Mouse (Mus musculus) limb, embryonic 14.5 days (tissue): Measurements from ENCODE around the gene Map4k3. TPM values are rescaled to one million over a fixed set of nuclear protein-coding genes. Genes with fewer than 3 reads are reported as not detected.
"Not testable (repeated sequence)": the region's sequence is repeated elsewhere in the genome, so short reads cannot be mapped to it uniquely, and the experiment has no call there.

Experiments
- ATAC-seq: fragments of 200-750 bp; cut with Nextera tagmentation; 2 replicates; pipeline ENCODE4 v1.8.0; 2017; ENCODE audit warnings: low read depth, moderate number of reproducible peaks, moderate TSS enrichment; ENCODE audit not compliant: low FRiP score
- DNase-seq: peaks from one replicate; pipeline ENCODE4 v3.0.0-alpha.2; 2015; ENCODE audit warnings: low spot score
- H3K27ac ChIP-seq: fragments of 300-500 bp; sonication (generic); replicated peaks from 2 replicates; pipeline ENCODE4 v1.5.1; 2014; ENCODE audit warnings: low read depth, mild to moderate bottlenecking, low read length, moderate library complexity, mixed read lengths
- H3K27me3 ChIP-seq: fragments of 300-500 bp; sonication (generic); 2 replicates; pipeline ENCODE4 v1.6.1; 2014; ENCODE audit warnings: low read length, mixed read lengths; ENCODE audit not compliant: control insufficient read depth, insufficient read depth
- H3K36me3 ChIP-seq: fragments of 300-500 bp; sonication (generic); 2 replicates; pipeline ENCODE4 v1.6.1; 2014; ENCODE audit warnings: mild to moderate bottlenecking, low read length, moderate library complexity, mixed read lengths; ENCODE audit not compliant: control insufficient read depth, insufficient read depth
- H3K4me1 ChIP-seq: fragments of 300-500 bp; sonication (generic); 2 replicates; pipeline ENCODE4 v1.6.1; 2014; ENCODE audit warnings: antibody characterized with exemption, low read length, mixed read lengths; ENCODE audit not compliant: control insufficient read depth, insufficient read depth
- H3K4me2 ChIP-seq: fragments of 300-500 bp; sonication (generic); replicated peaks from 2 replicates; pipeline ENCODE4 v1.6.1; 2014; ENCODE audit warnings: low read depth, mild to moderate bottlenecking, low read length, moderate library complexity; ENCODE audit not compliant: severe bottlenecking
- H3K4me3 ChIP-seq: fragments of 300-500 bp; sonication (generic); replicated peaks from 2 replicates; pipeline ENCODE4 v1.5.1; 2014; ENCODE audit warnings: low read length
- H3K9ac ChIP-seq: fragments of 300-500 bp; sonication (generic); 2 replicates; pipeline ENCODE4 v1.6.1; 2014; ENCODE audit warnings: mild to moderate bottlenecking, low read depth, low read length, moderate library complexity; ENCODE audit not compliant: severe bottlenecking
- H3K9me3 ChIP-seq: fragments of 300-500 bp; sonication (generic); 2 replicates; pipeline ENCODE4 v1.6.1; 2016; ENCODE audit warnings: low read length; ENCODE audit not compliant: control insufficient read depth
- POLR2A ChIP-seq: fragments of 200-500 bp; IDR thresholded peaks from 2 replicates; pipeline ENCODE4 v1.8.0; 2012; ENCODE audit warnings: inconsistent platforms, mild to moderate bottlenecking, moderate library complexity, borderline replicate concordance; ENCODE audit not compliant: insufficient read depth, insufficient read length; ENCODE audit errors: extremely low read depth
- WGBS: fragments of 180-500 bp; shearing (Covaris S2); extraction: QIAGEN DNeasy Blood & Tissue Kit; methylation state at CpG from one replicate; pipeline ENCODE4 v1.1.7; 2014; 5-methylcytosine and 5-hydroxymethylcytosine counted together
- polyA plus RNA-seq, 2 experiments: library from polyadenylated mRNA; depleted of rRNA in 1 of 2; stranded (reverse) in 1 of 2; unstranded in 1 of 2; fragments of >200 nt; fragmentation: Nextera tagmentation in 1 of 2; extraction: Ambion mirVana in 1 of 2; gene quantifications; 2 replicates each; pipeline versions ENCODE4 v1.2.1 to v1.2.3; 2012 to 2014

Map4k3 gene
- polyA plus RNA-seq, 2 experiments: 42.6 to 50.2 TPM

DNA sequence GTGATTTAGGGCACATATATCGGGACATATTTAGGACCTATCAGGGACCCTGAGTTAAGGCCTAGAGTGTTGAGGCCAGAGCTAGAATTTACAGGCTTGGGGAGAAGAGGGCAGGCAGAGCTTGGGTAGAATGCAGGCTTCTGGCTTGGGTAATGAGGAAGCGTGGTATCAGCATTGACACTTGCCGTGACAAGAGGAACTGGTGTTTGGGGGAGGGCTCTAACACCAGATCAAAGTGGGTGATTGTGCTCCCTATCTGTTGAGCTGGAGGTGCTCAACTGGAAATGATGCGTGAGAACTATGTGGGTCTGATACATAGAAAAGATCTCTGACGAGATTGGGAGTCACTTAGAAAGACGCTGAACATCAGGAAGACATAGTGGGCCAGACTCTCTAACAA lies 6.4 kb upstream of the Map4k3 start:
- 71% methylated on average over 6 of the region's 6 CpGs for WGBS
- no peak overlapping the region for H3K9ac ChIP-seq
- no peak overlapping the region for H3K27ac ChIP-seq
- no peaks in the 10 kb centered on the region for H3K36me3 ChIP-seq
- H3K9me3 ChIP-seq: no peaks in the 10 kb centered on the region
- ATAC-seq (no peak), DNase-seq (no peak)
- no peak overlapping the region for H3K4me2 ChIP-seq
- no peak for TF ChIP-seq POLR2A
- H3K4me3 ChIP-seq: no peak overlapping the region
- H3K4me1 ChIP-seq: no peaks in the 10 kb centered on the region
- no peaks in the 10 kb centered on the region for H3K27me3 ChIP-seq

- H3K4me2 ChIP-seq: no peak overlapping the region
- TF ChIP-seq POLR2A: no peak
- H3K27ac ChIP-seq: no peak overlapping the region
- H3K9me3 ChIP-seq: no peaks in the 10 kb centered on the region
- DNase-seq: no peak
- no peaks in the 10 kb centered on the region for H3K36me3 ChIP-seq
- H3K9ac ChIP-seq: no peak overlapping the region
- no peak overlapping the region for H3K4me3 ChIP-seq
- ATAC-seq: no peak
- 80% methylated on average over 12 of the region's 12 CpGs for WGBS
- no peaks in the 10 kb centered on the region for H3K27me3 ChIP-seq
- no peaks in the 10 kb centered on the region for H3K4me1 ChIP-seq
Measured at GRCm38 (mm10) chr17:80733121-80733800, 5.0 kb upstream of the Map4k3 start.

DNA sequence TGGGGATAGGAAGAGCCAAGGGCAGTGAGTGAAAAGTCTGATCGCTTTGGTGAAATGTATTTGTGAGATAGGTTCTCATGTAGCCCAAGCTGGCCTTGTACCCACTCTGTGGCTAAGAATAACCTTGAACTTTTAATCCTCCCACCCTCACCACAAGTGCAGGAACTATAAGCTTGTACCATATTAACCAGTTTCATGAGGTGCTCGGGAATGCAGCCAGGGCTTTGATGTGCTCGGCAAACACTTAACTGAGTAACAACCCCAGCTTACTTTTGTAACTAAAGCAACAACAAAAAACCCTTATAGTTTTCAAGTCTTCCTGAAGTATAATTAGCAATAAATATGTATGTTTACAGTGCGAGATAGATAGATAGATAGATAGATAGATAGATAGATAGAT lies 4.0 kb upstream of the Map4k3 start:
- H3K9me3 ChIP-seq: no peaks in the 10 kb centered on the region
- no peaks in the 10 kb centered on the region for H3K27me3 ChIP-seq
- DNase-seq: no peak
- no peak overlapping the region for H3K27ac ChIP-seq
- no peak for ATAC-seq
- no peak for TF ChIP-seq POLR2A
- 52% methylated on average over 4 of the region's 4 CpGs for WGBS
- no peak overlapping the region for H3K4me2 ChIP-seq
- H3K4me3 ChIP-seq: no peak overlapping the region
- H3K9ac ChIP-seq: no peak overlapping the region
- no peaks in the 10 kb centered on the region for H3K4me1 ChIP-seq
- no peaks in the 10 kb centered on the region for H3K36me3 ChIP-seq

GRCm38 (mm10) chr17:80730283-80730682 lies 2.0 kb upstream of the Map4k3 start:
- not testable (repeated sequence) for H3K27me3 ChIP-seq, H3K9me3 ChIP-seq, H3K4me3 ChIP-seq, H3K9ac ChIP-seq, H3K4me1 ChIP-seq, H3K36me3 ChIP-seq, ATAC-seq, H3K27ac ChIP-seq, DNase-seq, H3K4me2 ChIP-seq
- 91% methylated on average over 6 of the region's 6 CpGs for WGBS

DNA sequence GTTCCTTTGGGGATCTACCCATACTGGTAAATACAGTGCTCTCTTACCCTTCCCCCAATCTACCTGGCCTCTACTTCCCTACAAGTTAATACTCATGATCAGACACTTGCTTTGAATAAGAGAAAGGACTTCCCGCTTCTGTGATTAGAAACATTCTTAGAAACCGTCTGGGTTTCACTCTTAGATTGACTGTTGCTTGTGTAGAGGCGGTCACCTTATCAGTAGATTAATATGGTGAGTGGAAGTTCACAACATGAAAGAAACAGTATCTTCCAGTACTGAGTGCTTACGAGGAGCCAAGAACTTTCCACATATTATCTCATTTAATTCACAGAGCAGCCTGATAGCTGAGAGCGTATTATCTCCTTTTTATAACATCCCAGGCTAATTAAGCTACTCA lies 1.5 kb upstream of the Map4k3 start:
- TF ChIP-seq POLR2A: no peak
- ATAC-seq: no peak
- H3K9ac ChIP-seq: no peak overlapping the region
- peaks cover 12% of the 10 kb centered on the region for H3K4me1 ChIP-seq
- no peaks in the 10 kb centered on the region for H3K36me3 ChIP-seq
- no peaks in the 10 kb centered on the region for H3K9me3 ChIP-seq
- no peak overlapping the region for H3K4me2 ChIP-seq
- 77% methylated on average over 5 of the region's 5 CpGs for WGBS
- H3K27me3 ChIP-seq: no peaks in the 10 kb centered on the region
- no peak for DNase-seq
- no peak overlapping the region for H3K27ac ChIP-seq
- H3K4me3 ChIP-seq: no peak overlapping the region

DNA sequence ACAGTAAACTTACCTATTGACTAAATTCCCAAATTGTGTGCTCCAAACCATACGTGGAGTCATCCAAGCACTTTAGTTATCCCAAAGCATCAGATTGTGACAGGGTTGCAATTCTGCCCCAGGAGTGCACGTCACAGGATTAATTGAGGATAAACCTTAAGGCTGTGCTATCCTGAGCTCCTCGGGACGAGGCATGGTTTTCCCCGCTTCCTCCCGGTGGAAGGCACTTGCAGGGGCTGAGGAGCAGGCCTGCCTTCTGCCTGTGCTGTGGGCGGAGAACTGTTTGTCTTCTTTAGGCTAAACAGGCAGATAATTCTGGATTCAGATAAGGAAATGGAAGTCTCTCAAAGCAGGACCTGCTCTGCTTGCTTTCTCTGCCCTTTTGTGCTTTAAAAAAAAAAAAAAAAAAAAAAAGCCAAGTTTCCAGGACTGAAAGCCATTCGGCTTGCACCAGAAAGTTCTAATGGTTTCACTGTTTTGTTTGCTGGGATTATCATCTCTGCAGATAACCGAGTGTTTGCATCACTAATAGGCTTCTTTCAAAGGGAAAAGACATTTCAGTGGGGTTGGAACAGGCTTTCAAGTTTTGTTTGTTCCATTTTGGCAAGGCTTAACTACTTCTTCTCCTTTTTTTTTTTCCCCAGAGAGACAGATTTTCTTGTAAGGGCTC lies 930 bp upstream of the Map4k3 start:
- Histone ChIP-seq H3K27ac (0 out of 2 replicates have a peak overlapping the region, but pooled peaks have one; percentile 40), H3K27me3 (no peaks in the 10 kb centered on the region), H3K4me1 (peaks cover 18% of the 10 kb centered on the region), H3K9ac (no peak overlapping the region), H3K4me2 (peak overlapping the region; percentile 85; the same call in 1 of the 2 replicates), H3K36me3 (no peaks in the 10 kb centered on the region), H3K4me3 (no peak overlapping the region), H3K9me3 (no peaks in the 10 kb centered on the region)
- DNase-seq: no peak
- no peak for TF ChIP-seq POLR2A
- 32% methylated on average over 9 of the region's 9 CpGs for WGBS
- ATAC-seq: no peak
